Mouse (Mus musculus) urinary bladder, postnatal 4 days (tissue): ENCODE data around the gene Cdkn2aipnl.

ENCODE experiments used
- DNase-seq, 2 experiments: peaks; one replicate each; pipeline ENCODE4 v3.0.0; 2021 to 2022; ENCODE audit warnings: low spot score in 2 of 2

The Cdkn2aipnl gene

DNA sequence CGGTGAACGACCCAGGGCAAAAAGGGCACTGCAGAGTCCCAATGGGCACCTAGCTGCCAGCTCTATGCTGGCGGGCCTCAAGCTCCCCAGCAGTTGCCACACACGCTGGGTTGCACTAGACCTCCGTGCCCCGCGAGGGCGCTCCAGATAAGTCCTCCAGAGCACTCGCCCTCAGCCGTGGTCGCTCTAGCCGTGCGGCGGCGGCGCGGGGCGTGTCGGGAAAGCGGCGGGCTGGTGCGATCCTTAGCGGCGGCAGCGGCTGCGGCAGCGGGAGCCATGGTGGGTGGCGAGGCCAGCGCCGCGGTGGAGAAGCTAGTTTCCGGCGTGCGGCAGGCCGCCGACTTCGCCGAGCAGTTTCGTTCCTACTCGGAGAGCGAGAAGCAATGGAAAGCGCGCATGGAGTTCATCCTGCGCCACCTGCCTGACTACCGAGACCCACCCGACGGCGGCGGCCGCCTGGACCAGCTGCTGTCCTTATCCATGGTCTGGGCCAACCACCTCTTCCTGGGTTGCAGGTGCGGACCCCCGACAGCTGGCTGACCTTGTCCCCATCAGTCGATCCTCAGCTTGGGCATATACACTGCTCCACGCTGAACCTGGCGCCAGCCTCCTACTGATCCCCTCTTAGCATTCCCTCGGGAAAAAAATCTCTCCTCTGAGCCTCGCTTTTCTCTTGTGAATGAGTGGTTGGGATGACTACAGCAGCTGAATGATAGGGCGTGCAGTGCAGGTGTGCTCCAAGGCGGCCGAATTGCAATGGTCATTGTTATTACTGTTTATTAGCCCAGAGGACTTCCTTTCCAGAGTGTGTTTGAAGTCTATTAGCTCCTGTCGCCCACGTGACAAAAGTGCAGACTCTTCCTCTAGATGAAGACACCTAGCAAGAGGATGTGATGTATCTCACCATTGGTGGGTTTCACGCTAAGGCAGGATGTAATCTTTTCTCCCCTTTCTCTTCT is at the start of gene Cdkn2aipnl:
Cdkn2aipnl (plus strand) TSS at position 219 of the 959 bp plus-strand sequence.
- DNase-seq, result peak; percentile 92 to 94

DNA sequence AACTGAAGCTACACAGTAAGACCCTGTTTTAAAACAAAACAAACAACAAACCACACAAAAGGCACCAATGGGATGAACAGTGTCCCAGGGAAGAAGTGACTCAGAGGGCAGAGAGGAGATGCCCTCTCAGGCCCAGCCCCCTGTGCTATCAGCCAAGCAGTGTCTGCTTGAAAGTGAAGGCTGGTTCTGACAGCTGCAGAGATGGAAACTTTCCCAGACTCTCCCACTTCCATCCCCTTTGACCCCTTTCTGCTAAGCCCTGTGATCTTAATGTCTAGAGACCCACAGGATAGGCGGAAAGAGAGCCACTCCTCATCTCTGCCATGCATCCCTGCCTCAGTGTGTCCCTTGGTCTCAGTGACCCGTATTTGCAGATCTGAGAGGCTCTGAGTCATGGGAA is 49.5 kb upstream of the Cdkn2aipnl start:
- no peak for DNase-seq

DNA sequence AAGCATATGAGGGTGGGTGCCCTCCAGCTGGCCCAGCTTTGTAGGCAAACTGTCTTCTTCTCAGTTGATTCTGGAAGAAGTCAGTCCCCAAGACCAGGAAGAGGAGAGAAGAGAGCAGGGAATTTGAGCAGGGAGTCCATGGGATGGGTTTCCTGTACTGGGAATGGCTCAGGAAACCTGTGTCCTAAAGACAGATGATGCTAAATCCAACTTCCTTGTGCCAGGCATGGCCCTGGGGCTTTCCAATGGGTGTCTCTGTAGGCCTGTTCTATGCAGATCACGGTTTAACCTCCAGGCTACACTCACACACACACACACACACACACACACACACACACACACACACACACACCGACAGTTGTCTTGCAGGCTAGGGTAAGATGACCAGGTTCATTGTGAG is 48.9 kb upstream of the Cdkn2aipnl start:
- no peak for DNase-seq

DNA sequence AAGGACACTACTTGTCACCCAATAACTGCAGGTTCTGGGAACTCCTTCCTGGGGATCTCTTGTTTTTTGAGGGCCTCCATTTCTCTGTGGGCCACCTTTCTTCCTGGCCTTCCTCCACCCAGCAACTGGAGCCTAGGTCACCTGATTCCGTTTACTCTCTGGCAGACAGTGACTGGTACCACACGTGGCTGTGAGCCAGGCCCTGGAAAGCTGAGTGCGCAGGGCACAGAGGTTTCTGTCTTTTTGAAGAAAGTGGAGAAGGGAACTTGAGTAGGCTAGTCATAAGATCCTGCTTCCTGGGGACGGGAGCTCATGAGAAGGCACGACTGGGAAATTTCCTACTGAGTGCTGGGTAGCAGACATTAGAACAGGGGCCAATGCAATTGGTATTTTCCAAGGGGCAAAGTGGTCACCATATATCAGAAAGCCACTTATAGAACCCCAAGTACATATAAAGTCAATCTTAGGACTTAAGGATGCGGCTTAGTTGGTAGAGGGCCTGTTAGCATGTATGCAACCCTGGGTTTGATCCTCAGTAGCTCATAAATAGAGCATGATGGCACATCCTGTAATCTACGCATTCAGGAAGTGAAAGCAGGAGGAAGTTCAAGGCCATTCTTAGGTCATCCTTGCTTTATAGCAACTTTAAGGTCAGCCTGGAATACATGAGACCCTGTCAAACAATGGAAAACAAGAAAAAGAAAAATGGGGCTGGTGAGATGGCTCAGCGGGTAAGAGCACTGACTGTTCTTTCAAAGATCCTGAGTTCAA is 45.9 kb upstream of the Cdkn2aipnl start:
- DNase-seq, result no peak

DNA sequence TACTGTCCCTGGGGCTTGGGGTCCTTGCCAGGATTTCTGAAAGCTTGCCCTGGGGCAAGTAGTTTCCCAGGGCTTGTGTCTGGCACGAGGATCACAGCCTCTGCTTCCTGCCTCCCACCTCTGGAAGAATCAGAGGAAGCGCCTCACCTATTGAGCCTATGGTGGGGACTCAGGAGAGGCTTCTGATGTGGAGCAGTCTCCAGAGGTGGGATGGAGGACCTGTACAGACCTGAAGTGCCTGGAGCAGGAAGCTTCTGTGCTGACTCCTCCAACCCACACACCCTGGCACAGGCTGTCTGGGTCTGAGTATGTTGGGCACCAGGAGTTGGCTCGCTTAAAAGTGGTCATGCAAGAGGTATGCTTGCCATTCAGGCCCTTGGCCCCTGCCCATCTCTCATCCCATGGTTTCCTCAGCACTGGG is 45.0 kb upstream of the Cdkn2aipnl start:
- DNase-seq, result no peak

DNA sequence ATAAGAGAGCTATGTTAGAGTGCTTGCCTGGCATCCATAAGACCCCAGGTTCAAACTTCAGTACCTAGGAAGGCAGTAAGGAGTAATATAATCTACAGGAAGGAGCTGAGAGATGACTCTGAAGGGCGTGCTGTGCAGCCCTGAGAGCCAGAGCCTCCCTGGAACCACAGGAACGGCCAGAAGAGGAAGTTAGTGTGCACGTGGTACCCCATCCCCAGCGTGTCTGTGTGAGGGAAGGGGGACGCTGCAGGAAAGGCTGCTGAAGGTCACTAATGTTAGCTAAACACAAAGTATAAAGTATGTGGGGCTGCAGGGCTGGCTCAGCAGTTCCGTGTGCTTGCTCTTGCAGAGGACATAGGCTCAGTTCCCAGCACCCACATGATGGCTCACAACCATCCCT is 41.9 kb upstream of the Cdkn2aipnl start:
- DNase-seq, result no peak

DNA sequence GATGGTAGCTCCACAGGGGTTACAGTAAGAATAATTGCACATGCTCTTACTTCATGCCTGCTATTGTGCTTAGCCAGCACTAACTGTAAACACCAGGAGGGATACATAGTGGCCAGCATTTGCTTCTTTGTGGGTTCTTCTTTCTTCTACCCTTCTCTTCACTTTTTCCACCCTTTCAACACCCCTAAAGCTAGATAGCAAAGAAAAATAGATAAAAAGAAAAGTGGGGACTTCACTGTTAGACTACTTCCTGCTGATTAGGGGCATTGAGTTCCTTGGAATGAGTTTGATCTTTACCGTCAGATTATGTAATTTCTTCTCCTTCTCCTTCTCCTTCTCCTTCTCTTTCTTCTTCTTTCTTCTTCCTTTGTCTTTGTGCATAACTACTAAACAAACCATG is 41.1 kb upstream of the Cdkn2aipnl start:
- DNase-seq, result no peak

DNA sequence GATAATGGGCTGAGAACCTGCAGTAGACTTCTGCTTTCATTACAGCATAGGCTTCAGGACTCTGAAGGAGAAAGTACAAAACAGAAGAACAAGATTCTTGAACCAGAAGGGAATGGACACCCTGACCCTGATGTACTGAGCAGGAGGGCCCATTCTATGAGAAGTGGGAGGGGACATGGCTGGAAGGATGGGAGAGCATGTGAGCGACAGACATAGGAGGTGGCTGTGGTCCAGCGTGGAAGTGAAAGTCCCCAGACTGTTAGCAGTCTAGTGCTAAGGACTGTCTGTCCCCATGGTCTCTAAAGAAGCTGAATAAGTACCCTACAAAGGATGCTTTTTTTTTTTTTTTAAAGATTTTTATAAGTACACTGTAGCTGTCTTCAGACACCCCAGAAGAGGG is 40.4 kb upstream of the Cdkn2aipnl start:
- no peak for DNase-seq

DNA sequence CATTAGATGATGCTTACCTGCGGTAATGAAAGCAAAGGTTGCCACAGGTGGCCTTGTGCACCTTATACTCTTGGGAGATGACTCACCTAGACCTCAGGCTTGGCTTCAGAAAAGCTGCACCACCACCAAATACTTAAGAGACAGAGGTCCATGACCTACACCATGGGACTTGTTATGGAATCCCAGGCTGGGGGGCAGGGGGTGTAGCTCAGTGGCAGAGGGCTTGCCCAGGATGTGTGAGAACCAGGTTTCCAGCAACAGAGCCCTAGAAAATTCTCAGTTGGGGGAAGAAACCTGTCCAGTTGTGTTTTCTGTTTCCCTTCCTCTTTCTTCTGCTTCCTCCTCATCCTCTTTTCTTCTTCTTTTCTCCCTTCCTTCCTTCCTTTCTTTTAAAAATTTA is 36.3 kb upstream of the Cdkn2aipnl start:
- no peak for DNase-seq

DNA sequence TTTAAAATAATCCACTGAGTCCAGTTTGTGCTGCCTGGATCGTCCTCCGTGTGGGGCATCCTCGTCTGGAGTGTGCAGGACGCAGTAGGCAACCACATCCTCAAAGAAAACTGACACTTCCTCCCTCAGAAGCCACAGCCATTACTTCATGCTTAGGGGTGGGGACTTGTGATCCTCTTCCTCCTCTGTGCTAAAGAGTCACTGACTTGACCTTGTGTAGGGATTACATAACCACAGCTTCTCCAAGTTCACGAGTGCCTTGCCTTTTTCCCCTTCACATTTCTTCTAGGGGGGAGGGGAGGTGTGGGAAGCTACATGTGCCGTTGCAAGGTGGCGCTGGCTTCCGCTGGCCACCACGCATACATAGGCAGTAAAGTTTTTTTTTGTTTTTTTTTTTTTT is 35.7 kb upstream of the Cdkn2aipnl start:
- DNase-seq, result no peak

DNA sequence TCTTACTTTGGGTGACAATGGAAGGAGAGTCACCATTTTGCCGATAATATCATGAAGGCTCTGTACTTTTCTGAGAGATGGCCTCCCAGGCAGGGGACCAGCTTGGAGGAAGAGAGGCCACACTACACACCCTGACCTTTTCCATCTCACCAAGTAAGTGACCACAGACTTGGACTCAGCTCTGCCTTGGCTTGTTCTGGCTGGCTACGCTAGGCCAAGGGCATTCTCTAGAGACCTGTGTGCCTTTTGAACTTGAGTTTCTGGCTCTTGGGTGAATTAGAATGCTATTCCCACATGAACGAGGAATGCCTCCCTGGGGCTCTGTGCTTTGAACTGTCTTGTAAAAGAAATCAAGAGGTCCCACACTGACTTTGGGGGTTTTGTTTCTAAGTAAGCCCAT is 33.2 kb upstream of the Cdkn2aipnl start:
- no peak for DNase-seq

DNA sequence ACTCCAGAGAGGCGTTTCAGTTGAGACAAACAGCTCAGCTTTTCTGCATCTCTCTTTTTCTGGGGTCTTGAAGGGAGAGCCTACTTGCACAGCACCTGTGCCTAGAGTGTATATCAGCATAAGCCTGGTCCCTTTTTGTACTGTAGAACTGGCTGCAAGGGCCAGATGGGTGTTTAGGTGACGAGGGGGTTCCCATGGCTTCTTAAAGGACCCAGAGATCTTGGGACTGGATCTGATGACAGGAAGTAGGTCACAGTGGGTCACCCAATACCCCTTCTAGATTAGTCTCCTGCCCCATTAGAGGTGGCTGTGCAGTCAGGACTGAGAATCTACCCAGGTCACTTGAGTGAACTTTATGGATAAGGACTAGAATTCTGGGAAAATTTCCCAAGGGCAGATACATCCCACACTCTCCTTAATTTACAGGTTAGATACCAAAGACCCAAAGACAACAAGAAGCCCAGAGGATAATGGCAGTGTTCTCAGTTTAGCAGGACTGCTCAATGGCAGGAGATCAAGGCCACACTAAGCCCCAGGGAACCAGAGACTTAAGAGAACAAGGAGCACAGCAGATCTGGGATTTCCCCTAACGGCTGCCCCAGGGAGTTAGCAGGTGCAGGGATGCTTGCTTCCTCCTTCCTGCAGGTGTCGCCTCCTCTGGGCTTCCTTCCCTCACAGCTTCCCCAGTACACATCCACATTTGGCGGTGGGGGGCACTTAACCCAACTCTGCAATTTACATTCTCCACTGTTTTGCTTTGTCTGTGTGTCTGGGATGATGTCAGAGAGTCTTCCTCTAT is 31.6 kb upstream of the Cdkn2aipnl start:
- no peak for DNase-seq

DNA sequence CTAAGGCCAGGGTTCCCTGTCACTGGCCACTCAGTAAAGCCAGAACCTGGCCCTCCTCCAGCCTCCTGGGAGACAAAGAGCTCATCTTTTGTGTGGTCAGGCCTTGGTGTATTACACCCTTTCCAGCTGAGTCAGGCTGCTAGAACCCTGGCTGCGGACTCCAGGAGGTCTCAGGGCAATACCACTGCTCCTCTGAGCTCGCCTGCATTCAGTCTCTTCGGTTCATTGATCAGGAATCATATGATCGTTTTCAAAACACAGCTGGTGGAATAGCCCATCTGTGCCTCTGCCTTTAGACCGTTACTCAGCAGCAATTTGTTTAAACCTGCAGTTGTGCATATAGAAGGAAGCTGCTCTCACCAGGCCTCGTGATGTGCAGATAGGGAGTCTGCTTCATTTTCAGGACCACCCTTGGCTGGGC is 30.1 kb upstream of the Cdkn2aipnl start:
- DNase-seq, result no peak

DNA sequence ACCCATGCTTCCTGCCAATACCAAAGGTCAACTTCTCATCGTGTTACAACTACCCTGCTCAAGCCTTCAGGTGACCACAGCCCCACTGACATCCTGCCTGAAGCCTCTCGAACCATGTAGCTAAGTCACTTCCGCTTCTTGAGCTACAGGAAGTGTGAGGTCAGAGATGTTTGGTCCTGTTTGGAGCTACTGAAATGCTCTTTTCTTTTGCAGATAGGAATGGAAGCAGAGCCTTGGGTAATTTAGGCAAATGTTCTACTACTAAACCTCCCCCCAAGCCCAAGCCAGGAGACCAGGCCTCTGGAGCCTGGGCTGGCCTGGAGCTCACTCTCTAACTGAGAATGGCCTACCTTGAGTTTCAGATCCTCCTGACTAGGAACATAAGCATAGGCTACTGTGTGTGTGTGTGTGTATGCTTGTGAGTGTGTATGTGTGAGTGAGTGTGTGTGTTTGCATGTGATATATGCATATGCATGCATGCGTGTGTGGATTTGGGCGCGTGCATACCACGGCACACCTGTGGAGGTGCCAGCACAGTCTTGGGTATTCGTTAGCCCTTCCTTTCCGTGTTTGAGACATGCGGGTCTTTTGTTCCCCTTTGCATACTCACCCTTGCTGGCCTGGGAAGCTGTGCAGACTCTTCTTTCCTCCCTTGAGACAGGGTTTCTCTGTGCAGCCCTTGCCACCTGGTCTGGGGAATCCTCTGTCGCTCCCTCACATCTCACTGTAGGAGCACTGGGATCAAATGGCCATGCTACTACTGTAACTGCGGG is 28.5 kb upstream of the Cdkn2aipnl start:
- no peak for DNase-seq

DNA sequence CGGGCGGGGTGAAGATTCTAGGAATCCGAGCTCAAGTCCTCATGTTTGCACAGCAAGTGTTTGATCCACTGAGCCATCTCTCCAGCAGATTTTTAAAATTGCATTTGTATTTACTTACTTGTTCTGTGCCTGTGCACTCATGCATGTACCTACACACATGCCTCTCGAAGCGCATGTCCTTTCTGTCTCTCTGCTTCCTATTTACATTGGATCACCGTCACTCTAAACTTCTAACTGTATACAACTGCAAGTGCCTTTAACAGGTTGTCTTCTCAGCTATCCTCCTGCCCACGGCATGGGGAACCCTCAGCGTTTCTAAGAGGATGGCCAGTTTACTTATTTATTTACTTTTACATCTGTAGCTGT is 27.9 kb upstream of the Cdkn2aipnl start:
- no peak for DNase-seq

DNA sequence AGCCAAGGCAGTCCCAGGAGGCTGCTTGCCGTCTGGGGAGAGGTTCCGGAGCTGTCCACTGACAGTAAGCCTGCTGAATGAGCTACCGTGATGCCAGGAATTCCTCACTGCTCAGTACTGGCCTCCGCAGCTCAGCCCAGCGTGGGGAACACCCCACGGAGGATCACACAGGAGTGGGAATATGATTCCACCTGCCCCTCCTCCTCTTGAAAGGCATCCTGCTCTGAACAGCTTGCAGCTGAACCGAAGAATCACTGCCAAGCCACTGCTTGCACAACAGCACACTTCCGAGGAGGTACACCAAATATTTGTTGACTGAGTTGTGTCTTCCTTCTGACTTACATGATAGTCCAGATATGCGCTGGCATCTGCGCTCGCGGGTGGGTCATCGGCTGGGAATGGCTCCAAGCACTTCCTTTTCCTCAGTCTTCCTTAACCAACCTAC is 26.9 kb upstream of the Cdkn2aipnl start:
- DNase-seq, result peak in 1 of 2 experiments; percentile 26

DNA sequence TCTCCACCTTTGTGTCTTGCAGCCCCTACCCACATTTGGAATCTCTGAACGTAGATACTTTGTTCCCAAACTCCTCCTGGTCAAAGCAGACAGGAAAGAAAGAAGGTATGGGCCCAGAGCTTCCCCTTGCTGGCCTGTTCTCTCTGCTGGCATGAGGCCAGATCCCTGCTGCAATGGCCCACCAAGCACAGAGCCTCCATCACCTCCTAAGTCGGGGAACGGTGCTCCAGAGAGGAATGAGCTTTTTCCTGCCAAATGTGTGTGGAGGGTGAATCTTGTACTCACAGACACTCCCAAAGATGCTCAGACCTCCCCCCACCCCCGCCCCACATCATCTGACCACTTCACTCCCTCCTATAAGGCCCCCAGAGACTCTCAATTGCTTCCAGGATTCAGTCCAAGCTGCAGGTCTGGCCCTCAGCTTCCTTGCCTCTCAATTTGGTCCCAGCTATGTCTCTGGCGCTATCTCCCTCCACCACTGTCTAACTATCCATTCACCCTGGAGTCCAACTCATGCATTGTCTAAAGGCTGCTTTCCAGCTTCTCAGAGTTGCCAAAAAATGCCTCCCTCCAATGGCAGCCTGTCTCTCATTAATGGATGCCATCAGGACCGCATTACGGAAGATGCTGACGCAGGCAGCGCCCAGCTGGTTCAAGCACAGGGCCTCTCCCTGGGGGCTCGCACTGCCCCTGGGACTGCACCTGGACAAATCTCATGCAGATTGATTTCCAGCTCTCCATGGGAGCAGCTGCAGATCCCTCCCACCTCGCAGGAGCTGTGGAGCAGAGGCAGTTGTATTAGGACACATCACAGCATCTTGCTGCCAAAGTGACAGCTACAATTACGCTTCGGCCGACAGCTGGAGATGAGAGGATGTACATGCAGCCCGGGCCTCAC is 24.6 kb upstream of the Cdkn2aipnl start:
- no peak for DNase-seq

DNA sequence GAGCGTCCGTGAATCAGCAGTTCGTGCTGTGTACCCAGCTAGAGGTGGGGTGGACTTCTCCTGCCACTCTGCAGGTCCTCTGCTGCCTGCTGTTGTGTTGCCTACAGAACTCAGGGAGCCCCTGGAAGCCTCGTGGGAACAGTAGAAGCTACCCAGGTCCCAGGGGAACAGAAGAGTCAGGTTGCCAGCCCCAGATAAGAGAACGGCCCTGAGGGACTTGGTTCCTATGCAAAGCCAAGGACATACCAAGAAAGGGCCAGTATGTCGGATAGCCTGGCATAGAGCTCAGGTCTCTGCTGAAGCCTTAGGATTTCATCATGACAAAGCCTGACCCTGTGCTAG is 24.0 kb upstream of the Cdkn2aipnl start:
- DNase-seq, result no peak

DNA sequence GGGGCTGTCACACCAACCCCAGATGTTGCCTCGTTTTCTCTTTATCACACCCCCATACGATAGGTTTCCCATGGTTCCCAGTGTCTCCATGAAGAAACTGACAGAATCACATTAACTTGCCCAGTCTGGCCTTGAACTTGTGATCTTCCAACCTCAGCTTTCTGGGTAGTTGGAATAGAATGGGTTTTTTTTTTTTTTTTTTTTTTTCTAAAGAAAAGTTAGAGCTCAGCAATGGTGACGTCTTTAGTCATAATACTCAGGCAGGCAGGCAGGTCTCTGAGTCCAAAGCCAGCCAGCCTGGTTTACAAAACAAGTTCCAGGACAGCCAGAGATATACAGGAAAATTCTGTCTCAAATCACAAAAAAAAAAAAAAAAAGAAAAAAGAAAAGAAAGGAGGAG is 23.2 kb upstream of the Cdkn2aipnl start:
- DNase-seq, result no peak

DNA sequence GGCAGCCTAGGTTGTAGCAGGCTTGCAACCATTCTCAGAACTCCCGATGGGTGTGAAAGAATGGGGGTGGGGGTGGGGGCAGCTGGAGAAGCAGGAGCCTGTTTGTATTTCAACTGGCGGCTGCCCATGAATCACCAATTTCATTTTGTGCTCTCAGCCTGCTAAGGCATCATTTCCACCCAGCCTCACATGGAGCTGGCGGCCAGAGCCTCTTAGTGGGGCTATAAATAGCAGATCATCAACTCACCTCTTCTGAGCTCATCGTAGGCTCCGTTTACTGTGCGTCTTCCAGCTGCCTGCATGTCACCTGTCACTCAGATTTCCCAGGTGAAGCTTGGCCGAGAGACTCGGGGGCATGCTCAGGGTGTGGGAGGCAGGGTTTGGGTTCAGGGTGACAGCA is 21.9 kb upstream of the Cdkn2aipnl start:
- no peak for DNase-seq
